Mouse (Mus musculus) layer of hippocampus, adult 18-20 months (tissue): ENCODE data around the gene Ranbp9. TPM values are rescaled to one million over a fixed set of nuclear protein-coding genes. Genes with fewer than 3 reads are reported as not detected.

ENCODE experiments used
- DNase-seq, 2 experiments: peaks; one replicate each; pipeline ENCODE4 v3.0.0; 2022; ENCODE audit warnings: low spot score in 2 of 2
- long read RNA-seq: library from polyadenylated mRNA; stranded (forward); transcript quantifications from one replicate; pipeline ENCODE4 v2.0.0, GENCODE M21; 2021
- total RNA-seq, 2 experiments: library from RNA; stranded (reverse); gene quantifications; 2 replicates each; pipeline ENCODE4 v1.2.3; 2021

Ranbp9 gene
- total RNA-seq, result 10 to 100 TPM; 86.0 to 88.0 TPM
- long read RNA-seq, transcript Ranbp9-201 (14 exons, 3,371 nt), result major isoform, 91 of 107 reads
- long read RNA-seq, partial matches to known transcripts, result 4 of 107 reads
- long read RNA-seq, other reads (novel, unspliced or antisense), result 11 of 107 reads

GRCm38 (mm10) chr13:43480957-43481858, at the start of gene Ranbp9:
Ranbp9 (minus strand) TSS chr13:43481282.
- DNase-seq, result peak; percentile 72 to 78

DNA sequence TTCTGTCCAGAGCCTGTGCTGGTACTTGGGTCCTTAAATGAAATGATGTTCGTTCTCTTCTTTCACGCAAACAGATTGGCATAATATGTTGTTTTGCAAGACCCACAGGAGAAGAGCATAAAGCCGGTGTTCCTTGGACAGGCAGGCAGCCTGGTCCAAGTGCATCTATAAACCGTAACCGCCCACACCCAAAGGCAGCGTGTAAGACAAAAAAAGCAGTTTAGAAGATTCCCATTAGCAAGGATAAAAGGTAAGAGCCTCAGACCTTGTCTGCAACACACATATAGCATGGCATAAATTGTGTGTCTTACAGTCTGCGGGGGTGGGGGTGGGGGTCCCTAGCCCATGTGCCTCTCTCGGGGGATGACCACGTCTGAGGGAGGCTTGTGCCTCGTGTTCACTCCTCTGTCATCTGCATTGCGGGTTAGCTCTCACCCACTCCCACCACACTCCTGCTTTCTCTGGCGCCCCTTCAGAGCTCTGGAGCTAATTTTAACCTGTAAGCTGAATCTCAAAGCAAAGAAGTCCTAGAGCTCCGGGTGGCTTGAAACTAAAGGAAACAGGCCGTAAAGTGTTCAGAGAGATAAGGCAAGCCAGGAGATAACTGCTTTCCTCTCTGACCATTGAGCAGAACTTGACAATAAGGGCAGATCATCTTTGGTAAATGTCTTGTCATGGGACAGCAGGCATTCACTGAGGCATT, 49.2 kb upstream of the Ranbp9 start:
- DNase-seq, result peak; percentile 35 to 49

DNA sequence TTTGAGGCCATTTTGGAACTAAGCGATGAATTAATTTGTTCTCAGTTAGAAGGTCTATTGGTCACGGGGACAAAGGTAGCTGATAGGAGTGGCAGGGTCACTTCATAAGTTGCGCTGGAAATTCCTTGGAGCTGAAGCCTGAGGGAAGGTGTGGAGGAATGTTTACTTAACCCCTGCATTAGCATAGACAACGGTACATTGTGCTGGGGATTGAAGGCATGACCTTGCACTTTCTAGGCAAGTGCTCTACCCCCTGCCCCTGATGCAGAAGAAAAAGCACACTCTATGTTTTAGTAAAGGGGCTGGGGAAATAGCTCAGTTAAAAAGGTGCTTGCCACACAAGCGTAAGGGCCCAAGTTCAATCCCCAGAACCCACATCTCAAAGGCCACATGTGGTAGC, 45.2 kb upstream of the Ranbp9 start:
- DNase-seq, result no peak

DNA sequence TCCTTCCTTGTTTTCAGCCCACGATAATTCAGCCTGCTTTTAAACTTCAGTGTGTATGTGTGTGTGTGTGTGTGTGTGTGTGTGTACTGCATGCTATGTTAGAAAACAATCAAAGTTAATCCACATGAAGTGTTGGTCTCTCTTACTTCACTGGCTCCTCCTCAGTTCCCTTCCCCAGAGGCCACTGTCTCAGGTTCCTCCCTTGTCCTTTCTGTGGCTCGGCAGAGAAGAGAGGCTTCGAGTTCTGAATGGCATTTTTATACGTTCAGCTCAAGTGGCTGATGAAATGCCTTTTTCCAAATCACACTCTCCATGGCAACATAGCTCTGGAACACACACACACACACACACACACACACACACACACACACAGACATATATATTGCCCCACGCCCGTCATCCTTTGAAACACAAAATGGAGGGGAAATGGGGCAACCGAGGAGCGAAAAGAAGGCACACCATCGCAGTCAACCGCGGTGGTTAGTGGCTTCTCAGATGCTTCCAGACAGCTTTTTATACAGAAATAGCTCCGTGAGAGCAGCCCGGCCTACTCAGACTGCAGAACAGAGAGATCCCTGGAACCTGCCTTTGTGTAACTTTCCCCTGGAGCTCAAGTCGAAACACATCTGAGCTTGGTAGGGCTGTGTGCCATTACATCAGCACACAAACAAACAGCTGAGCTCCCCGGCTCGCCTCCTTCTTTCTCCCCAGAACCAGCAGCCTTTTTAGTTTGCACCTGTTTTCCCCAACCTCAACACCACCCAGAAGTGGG, 44.5 kb upstream of the Ranbp9 start:
- DNase-seq, result peak; percentile 43 to 73

DNA sequence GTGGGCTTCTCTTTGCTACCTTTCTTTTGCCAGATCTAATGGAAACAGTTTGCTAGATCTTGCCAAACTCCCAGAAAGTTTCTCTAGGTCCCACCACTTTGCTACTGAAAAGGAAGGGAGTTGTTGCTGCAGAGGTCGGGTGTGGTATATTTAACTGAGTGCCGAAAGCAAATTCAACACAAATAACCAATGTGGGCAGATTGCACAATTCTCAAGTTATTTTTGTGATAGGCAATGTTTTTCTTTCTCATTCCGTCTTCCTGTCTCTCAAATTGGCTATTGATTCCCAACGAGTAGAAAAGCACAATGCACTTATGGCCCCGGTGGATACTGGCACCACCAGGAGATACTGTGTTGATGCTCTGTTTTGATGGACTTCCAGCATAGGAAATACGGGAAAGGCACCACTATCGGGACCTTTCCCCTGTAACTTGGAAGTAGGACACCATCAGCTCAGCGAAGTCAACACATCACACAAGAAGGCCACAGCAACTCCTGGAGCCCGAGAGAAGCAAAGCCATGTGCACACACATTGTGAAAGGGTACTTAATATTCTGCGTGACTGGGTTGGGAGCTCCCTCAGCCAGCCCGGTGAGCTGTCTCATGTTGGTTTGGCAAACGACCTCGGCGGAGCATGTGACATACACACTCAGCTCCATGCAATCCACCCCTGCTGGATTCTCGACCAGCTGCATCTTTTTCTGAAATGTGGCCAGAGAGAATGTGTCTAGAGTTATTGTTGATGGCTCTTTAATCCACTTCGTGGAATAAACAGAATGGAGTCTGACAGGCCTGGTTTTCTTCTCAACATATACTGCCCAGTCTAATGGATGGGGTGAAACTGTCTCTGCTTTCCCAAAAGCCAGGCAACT, 43.6 kb upstream of the Ranbp9 start:
- DNase-seq, result peak; percentile 41 to 69

DNA sequence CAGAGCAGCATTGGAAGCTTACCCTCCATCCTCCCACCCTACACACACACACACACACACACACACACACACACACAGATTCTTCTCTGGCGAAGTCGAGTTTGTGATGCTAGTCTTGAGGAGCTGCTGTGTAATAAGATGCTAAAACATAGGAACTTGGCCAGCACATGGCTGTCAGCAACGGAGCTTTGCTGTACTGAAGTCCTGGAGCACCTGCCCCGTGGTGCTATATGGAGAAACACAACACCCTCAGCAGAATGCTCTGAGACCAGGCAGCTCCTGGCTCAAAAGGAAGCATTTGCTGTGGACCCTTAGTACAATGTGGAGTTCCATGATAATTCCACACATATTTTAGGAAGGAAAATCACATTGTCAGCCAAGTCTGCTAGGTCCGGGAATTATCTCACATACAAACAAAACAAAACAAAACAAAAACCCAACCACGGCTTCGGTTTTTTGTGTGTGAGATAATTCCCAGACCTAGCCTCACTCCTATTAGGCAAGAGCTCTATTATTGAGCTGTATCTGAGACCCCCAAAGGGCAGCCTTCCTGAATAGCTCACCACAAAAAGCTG, 42.9 kb upstream of the Ranbp9 start:
- DNase-seq, result no peak

DNA sequence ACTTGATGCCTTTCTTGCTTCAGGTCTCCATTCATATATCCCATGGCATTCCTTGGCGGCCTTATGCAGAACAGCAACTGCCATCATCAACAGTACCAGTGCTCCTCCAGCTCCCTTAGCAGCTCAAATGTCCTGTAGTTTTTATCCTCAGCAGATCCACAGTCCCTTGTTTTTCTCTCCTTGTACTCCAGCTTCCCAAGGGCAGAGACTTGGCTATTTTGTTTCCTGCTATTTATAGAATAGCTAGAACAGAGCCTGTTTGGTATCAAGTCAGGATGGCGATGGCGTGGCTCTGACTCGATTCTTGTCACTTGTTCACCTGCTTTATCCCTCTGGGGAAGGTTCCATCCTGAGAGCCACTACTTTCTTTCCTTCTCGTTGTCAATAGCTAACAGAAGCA, 40.9 kb upstream of the Ranbp9 start:
- no peak for DNase-seq

DNA sequence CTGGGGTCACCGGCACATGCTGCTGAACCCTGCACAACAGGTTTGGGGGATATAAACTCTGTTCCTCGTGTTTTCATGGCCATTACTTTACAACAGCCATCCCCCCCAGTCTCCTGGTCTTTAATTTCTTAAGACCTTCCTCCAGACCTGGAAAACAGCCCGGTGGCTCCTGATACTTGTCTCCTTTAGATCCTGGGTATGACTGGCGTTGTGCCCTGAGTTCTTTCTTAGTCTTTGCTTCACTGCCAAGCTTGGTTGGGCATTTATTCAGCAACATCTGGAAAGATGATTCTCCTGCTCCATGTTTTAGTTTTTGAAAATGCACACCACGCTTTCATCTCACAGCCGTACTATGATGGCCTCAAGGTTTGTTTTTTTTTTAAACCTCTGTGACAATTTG, 38.2 kb upstream of the Ranbp9 start:
- no peak for DNase-seq

- DNase-seq, result peak in 1 of 2 experiments; percentile 60
Measured at GRCm38 (mm10) chr13:43517371-43517770, 36.3 kb upstream of the Ranbp9 start.

GRCm38 (mm10) chr13:43516931-43517330, 35.8 kb upstream of the Ranbp9 start:
- DNase-seq, result no peak

DNA sequence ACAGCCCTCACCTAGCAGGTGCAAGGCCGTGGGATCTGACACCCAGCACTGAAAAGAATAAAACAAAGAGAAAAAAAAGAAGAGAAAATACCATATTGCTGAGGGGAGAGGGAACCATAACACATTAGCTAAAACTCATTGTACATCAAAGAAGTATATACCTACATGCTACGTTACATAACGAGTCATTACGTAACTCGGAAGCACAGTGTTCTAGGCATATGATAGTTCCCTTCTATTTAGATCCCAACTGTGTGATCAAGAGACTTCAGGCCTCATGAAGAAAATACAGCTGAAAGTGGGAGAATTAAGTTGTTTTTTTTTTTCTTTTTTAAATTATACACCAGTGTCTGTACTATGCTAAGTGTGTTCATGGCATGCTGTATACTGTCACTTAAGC, 35.0 kb upstream of the Ranbp9 start:
- peak in 1 of 2 experiments; percentile 56 for DNase-seq

- DNase-seq, result peak in 1 of 2 experiments; percentile 36
Measured at GRCm38 (mm10) chr13:43514950-43515358, 33.9 kb upstream of the Ranbp9 start.

- DNase-seq, result no peak
Measured at GRCm38 (mm10) chr13:43512736-43513135, 31.7 kb upstream of the Ranbp9 start.

- DNase-seq, result no peak
Measured at GRCm38 (mm10) chr13:43505798-43506197, 24.7 kb upstream of the Ranbp9 start.

DNA sequence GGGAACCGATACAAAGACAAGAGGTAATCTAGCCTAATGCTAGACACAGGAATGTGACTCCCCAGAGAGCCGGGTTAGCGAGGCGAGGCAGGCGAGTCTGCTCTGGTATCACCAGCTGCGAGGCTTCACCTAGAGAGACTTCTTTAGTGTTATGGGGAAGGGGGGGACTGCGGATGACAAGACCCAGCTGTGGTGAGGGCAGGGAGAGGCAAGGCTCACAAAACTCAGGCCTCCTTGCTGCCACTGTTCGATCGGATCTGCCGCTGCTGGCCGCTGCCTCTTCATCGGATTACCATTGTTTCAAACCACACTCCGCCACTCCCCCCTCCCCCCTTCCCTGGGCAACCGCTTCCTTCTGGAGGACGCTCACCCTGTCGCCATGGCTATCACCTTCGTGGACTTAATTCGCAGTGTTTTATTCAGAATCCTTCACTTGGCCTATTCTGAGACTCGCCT, 22.3 kb upstream of the Ranbp9 start:
- DNase-seq, result no peak

DNA sequence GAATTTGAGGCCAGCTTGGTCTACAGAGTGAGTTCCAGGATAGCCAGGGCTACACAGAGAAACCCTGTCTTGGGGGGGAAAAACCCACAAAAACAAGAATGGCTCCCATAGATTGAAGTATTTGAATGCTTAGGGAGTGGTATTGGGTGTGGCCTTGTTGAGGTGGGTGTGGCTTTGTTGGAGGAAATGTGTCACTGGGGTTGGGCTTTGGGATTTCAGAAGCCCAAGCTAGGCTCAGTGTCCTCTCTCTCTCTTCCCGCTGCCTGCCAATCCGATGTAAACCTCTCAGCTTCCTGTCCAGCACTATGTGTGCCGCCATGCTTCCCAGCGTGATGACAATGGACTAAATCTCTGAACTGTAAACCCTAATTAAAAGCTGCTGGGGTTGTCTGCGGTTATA, 20.5 kb upstream of the Ranbp9 start:
- DNase-seq, result no peak

DNA sequence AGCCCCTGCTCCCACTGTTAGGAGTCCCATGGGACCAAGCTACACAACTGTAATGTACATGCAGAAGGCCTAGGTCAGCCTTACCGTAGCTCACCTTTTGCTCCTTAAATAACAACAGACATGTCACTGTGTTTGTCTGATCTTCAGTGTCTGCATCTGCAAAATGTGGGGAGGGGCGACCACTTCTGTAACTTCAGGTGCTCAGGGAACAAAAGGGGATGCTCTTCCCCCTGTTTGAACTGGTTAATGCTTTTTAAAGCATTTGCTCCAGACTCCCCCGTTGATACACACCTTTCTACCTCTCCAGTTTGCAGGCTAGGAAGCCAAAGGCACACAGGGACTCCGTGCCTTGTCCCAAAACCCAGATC, 19.4 kb upstream of the Ranbp9 start:
- DNase-seq, result no peak

GRCm38 (mm10) chr13:43499731-43500482, 18.8 kb upstream of the Ranbp9 start:
- DNase-seq, result no peak

GRCm38 (mm10) chr13:43498849-43499248, 17.8 kb upstream of the Ranbp9 start:
- peak; percentile 36 to 58 for DNase-seq
